Mouse (Mus musculus) lung, adult 2 months (tissue): ENCODE measurements at regions not wholly inside any gene's neighbourhood (a gene's known extent, or its start where the extent isn't known, plus 50 kb on each side); places are given as distances from the start of the nearest gene placed in this dataset.
A peak's percentile ranks its signal among the peaks of the same experiment; 100 is the strongest.

Experiments
- DNase-seq: peaks from one replicate; pipeline ENCODE4 v3.0.0; 2022
- H3K4me1 ChIP-seq: fragments of 200-500 bp; 2 replicates; pipeline ENCODE4 v1.6.1; 2011; ENCODE audit warnings: low read length; ENCODE audit not compliant: control insufficient read depth, insufficient read depth
- H3K4me3 ChIP-seq: fragments of 200-500 bp; replicated peaks from 2 replicates; pipeline ENCODE3; 2011; ENCODE audit warnings: low read depth, mild to moderate bottlenecking, control low read depth, low read length; ENCODE audit errors: extremely low read depth
- CTCF ChIP-seq: fragments of 200-500 bp; IDR thresholded peaks from 2 replicates; pipeline ENCODE4 v1.5.1; 2011; ENCODE audit warnings: mild to moderate bottlenecking, low read length, control low read depth; ENCODE audit not compliant: insufficient read depth
- POLR2A ChIP-seq: fragments of 200-500 bp; IDR thresholded peaks from 2 replicates; pipeline ENCODE4 v1.6.1; 2011; ENCODE audit warnings: low read depth, mild to moderate bottlenecking, control low read depth, low read length, borderline replicate concordance; ENCODE audit errors: extremely low read depth
- WGBS: fragments of 180-500 bp; shearing (Covaris S2); methylation state at CpG from one replicate; pipeline ENCODE4 v1.1.7; 2018; 5-methylcytosine and 5-hydroxymethylcytosine counted together

DNA sequence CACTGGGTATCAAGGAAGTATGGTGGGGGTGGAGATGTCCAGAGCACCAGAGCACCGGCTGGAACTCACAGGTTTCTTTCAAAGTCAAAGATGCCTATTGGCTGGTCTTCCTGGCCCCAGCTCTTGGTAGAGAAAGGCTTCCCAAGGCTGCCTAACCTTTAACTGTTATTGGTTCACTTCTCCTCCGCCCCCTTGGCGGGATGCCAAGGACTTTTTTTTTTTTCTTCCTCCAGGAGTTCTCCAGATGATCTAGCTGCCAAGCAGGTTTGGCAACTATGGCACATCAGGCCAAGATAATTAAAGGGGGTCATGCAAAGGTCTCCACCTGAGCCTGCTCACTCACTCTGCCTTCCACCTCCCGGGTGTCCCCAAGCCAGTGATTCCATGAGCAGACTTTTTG is 67.5 kb downstream of the Sc5d start:
- H3K4me3 ChIP-seq = no peak overlapping the region
- WGBS = 45% methylated on average over 4 of the region's 4 CpGs
- no peak for TF ChIP-seq POLR2A
- TF ChIP-seq CTCF = no peak
- peaks cover 3% of the 10 kb centered on the region; the same call in 1 of the 2 replicates for H3K4me1 ChIP-seq
- peak; percentile 70 for DNase-seq

DNA sequence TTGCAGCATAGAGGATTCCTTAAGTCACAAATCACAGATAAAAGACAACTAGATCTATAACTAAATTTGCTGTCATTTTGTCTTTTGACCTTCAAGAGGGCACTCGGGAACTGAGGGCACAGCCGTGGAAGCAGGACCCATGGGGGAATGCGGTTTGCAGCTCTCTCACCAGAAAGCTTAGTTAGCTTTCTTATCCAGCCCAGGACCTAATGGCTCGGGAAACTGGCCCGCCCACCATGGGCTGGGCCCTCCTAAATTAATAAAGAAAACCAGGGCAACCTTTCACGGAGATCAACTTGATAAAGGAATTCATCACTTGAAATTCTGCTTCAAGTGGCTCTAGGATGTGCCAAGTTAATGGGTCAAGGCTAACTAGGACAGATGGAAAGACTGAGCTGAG is 67.9 kb downstream of the Sc5d start:
- DNase-seq = no peak
- TF ChIP-seq POLR2A (no peak), CTCF (no peak)
- WGBS = 72% methylated on average over 6 of the region's 6 CpGs
- peaks cover 3% of the 10 kb centered on the region; the same call in 1 of the 2 replicates for H3K4me1 ChIP-seq
- no peak overlapping the region for H3K4me3 ChIP-seq

DNA sequence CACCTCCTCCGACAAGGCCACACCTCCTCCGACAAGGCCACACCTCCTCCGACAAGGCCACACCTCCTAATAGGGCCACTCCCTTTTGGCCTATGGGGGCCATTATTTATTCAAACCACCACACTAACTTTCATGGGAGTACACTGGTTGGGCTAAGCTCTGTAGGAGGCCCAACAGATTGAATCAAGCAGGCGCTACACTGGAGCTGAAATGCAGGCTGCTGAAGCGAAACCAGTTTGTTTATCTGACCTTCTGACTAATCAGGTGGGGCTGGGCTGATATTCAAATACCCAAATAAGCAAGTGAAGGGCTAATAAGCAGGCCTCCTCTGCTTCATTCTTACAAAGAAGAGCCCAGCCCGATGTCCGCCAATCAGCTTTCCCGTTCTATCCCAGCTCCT is 68.4 kb downstream of the Sc5d start:
- no peak for DNase-seq
- WGBS = 71% methylated on average over 8 of the region's 8 CpGs
- Histone ChIP-seq H3K4me3 (no peak overlapping the region), H3K4me1 (peaks cover 3% of the 10 kb centered on the region; the same call in 1 of the 2 replicates)
- TF ChIP-seq CTCF (no peak), POLR2A (no peak)

DNA sequence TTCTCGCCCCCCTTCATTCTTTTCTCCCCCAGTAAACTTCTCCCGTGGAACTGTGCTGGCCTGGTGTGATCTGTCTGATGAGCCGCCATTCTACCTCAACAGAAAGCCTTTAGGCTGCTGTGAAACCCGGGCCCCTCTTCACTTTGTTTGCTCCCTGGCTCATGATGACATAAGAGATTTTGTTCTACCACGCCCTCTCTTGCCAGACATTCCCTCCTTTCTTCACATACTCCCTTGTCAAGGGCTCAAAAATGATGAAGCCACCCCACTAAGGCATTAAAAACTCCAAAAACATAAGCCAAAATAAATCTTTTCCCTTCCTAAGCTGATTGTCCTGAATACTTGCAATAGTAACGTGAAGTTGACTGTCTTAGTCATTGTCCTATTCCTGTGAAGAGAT is 69.1 kb downstream of the Sc5d start:
- TF ChIP-seq POLR2A = no peak
- no peak for TF ChIP-seq CTCF
- DNase-seq = no peak
- 74% methylated on average over 6 of the region's 6 CpGs for WGBS
- Histone ChIP-seq H3K4me1 (peaks cover 3% of the 10 kb centered on the region; the same call in 1 of the 2 replicates), H3K4me3 (no peak overlapping the region)

DNA sequence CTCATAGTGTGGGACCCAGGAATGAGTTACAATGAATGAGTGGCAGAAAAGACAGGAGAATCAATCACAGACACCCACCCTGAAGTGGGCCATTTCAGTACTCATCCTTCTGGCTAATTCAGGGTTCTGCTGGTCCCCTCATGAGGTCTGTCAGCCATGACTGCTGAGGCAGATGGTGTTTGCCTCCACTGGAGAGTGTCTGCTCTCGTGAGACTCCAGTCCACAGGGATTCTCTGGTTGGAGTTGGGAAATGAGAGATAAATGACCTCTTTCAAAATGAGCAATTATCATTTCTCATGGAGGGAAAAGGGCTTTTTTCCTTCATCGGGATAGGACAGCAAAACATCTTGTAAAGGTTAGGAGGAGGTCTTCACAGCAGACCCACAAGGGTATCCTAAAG is 69.9 kb downstream of the Sc5d start:
- peaks cover 3% of the 10 kb centered on the region; the same call in 1 of the 2 replicates for H3K4me1 ChIP-seq
- TF ChIP-seq CTCF (no peak), POLR2A (no peak)
- H3K4me3 ChIP-seq = no peak overlapping the region
- no peak for DNase-seq
- WGBS = 66% methylated on average over 2 of the region's 2 CpGs

DNA sequence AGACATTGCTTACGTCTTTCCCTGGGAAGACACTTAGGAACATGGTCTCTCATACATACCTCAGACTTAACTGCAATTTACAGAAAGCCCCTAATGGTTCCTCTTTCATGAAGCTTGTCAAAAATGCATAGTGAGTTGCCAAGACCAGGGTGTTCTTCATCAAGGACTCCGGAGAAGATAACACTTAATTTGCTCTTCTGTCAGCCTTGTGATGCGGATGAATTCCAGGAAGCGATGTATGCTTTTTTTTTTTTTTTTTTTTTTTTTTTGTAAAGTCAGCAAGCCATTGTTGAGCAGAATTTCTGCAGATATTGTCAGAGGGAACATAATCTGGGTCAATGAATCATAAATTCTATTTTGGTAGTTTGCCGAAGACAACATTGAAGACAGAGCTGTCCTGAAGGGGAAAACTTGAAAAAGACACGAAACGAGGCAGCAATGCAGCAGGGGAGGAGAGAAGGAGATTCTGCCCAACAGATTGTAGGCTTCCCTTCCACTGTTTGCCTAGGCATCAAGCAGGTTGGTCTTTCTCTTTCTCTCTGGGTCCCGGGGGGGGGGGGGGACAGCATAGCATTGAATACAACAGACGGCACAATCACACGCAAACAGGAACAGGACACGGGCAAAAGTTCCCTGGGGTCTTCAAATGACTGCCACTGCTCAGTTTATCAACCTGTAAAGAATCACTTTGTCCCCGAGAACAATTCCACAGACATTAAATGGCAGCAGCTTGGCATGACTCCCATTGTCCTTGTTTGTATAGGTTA is 69.1 kb upstream of the Sorl1 start:
- no peak for DNase-seq

DNA sequence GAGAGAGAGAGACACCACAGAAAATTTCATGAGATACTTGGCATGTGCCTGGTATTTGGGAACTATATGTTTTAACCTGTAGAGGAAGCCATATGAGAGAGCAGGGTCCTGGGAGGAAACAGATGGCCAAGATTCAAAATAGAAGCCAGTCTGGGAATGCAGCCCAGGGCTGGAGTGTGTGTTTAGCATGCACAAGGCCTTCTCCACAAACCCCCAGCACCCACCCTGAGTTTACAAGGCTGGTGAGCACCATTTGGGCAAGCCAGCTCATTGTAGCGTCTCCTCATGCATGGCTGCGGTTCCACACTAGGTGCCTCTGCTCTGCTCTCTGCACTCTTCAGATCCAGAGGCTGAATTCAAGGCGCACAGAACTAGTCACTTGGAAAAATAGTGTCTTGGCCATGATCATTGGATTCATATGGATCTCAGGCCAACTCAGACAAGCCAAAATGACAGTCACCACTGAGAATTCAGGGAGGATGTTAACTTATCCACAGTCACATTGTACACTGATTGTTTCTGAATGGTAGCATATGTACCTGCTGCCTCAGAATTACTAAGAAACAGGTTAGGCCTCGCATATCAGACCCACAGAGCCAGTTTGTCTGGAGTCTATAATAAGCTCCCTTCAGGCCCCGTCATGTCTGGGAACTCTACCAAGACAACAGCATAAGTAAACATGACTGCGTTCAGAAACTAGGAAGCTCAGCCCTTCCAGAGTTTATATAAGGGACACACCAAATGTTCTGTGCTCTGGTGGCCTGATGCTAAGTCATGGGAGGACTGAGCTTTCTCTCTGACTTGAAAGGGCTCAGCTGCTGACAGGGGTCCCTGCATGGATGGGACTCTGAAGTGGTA is 63.5 kb upstream of the Sorl1 start:
- peak; percentile 51 for DNase-seq
- Histone ChIP-seq H3K4me1 (peaks cover 14% of the 10 kb centered on the region), H3K4me3 (no peak overlapping the region)
- 42% methylated on average over 6 of the region's 6 CpGs for WGBS
- TF ChIP-seq CTCF (no peak), POLR2A (no peak)

More for the DNA sequence above, 69.1 kb upstream of the Sorl1 start:
- no peak overlapping the region for H3K4me3 ChIP-seq
- TF ChIP-seq CTCF (no peak), POLR2A (no peak)
- 56% methylated on average over 12 of the region's 12 CpGs for WGBS
- H3K4me1 ChIP-seq = peaks cover 10% of the 10 kb centered on the region

DNA sequence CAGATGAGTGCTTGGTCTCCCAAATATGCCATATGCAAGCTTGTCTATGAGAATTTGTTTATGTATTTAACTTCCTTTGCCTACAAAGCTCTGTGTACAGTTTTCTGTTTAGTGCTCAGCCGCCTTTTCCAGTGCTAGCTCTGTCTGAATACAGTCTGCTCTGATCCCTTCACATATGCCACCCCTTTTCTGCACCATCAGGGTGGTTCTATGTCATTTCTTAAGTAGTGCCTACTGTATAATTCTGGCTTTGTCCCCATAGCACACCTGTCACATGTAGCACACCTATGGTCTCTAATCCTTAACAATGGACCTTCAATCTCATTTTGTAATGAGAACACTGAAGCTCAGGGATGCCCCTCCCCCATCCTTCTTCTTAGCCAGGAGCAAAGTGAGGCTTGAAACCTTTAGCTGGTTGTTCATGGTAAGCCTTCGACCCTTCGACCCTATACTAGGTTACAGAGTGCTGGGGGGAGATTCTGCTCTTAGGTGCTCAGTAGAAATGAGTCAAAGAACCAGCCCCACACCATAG is 60.1 kb upstream of the Sorl1 start:
- TF ChIP-seq CTCF (no peak), POLR2A (no peak)
- DNase-seq = no peak
- Histone ChIP-seq H3K4me3 (no peak overlapping the region), H3K4me1 (peaks cover 14% of the 10 kb centered on the region)
- 56% methylated on average over 3 of the region's 3 CpGs for WGBS

DNA sequence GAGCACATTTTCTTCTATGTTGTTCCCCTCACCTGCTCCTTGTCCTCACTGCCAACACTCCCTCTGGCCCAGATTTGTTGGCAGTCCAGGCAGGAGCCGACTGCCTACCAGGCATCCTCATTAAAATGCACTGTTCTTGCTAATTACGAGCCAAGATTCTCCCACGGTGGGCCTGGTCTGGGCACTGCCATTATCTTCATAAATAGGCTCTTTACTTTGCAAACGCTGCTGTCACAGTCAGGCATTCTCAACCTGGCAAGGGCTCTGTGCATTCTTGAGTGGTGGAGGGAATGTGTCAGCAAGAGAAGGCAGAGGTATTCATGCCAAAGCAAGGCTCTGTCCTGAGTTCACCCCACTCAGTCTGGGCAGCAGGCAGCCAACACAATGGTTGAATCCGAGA is 59.4 kb upstream of the Sorl1 start:
- peak; percentile 61 for DNase-seq
- WGBS = 40% methylated on average over 5 of the region's 5 CpGs
- TF ChIP-seq POLR2A (no peak), CTCF (no peak)
- Histone ChIP-seq H3K4me1 (peaks cover 10% of the 10 kb centered on the region), H3K4me3 (no peak overlapping the region)

DNA sequence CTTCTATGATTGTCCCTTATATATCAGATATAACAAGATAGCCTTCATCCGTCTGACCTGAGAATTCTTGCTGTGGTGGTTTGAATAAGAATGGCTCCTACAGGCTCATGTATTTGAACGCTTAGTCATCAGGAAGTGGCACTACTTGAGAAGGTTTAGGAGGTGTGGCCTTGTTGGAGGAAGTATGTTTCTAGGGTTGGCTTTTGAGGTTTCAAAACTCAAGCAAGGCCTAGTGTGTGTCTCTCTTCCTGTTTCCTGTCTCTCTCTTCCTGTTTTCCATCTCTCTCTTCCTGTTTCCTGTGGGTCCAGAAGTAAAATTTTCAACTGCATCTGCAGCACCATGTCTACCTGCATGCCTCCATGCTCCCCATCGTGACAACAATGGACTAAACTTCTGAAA is 58.3 kb upstream of the Sorl1 start:
- WGBS = 89% methylated on average over 3 of the region's 3 CpGs
- Histone ChIP-seq H3K4me3 (no peak overlapping the region), H3K4me1 (peaks cover 1% of the 10 kb centered on the region)
- DNase-seq = no peak
- TF ChIP-seq CTCF (no peak), POLR2A (no peak)
